Comparison of ENCODE assay signal across 8 mouse cellular contexts in the genomic region with DNA sequence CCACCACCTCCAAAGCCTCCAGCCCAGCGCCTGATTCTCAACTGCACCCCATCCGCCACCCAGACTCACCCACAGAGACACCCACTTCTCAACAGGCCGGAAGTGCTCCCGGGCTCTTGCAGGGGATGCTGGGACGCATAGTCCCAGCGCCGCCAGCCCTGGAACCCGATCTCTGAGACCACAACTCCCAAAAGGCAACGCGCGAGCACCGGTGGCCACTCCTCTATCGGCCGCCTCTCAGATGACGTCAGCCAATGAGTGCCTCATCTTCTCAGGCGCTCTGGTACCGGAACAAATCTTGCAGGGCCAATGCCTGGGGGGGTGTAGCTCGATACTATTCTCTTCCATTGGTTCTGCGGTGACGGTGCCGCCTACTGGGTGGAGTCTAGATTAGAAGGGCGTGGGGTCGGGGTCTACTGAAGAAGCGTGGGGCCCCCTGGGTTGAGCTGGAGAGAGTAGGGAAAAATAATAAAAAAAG. TPM values are rescaled to one million over a fixed set of nuclear protein-coding genes. Genes with fewer than 3 reads are reported as not detected.
DNase-seq lines count a peak whose midpoint lies in the region; ATAC-seq and TF ChIP-seq lines count a peak whose summit lies in the region.

TSS of gene Zscan20 (minus strand) at position 174 of the 478 bp plus-strand sequence.

- peak; percentile 54 for TF ChIP-seq POLR2A in heart, adult 2 months (IDR thresholded peaks at IDR 0.05; ENCODE audit: insufficient read depth, low read depth, low read length)

- DNase-seq in 3T3-L1 (ENCODE audit: low read depth, low spot score) = peak; percentile 99
- DNase-seq in adrenal gland, postnatal 4 days (ENCODE audit: low spot score in 2 of 2) = peak; percentile 65 to 91
- DNase-seq in embryonic facial prominence, embryonic 14.5 days (ENCODE audit: low spot score) = peak; percentile 100
- peak; percentile 91 to 97 for DNase-seq in heart, adult 2 months
- DNase-seq in kidney, adult 8-10 months = peak; percentile 98 to 99
- DNase-seq in spleen, postnatal 10 days (ENCODE audit: low spot score in 2 of 2) = peak; percentile 69 to 93

- no peaks in the 10 kb centered on the region for H3K79me2 ChIP-seq in heart, adult 2 months (replicated peaks; ENCODE audit: control insufficient read depth, insufficient read depth, low read length)

- peak; percentile 35 for TF ChIP-seq CTCF in heart, adult 2 months (IDR thresholded peaks at IDR 0.05)

- WGBS in embryonic facial prominence, embryonic 14.5 days = 0% methylated on average over 21 of the region's 24 CpGs
- WGBS in heart, adult 2 months = 1% methylated on average over 24 of the region's 24 CpGs
- WGBS in limb, embryonic 13.5 days = 0% methylated on average over 24 of the region's 24 CpGs
- under 1% methylated on average over 24 of the region's 24 CpGs for WGBS in midbrain, embryonic 16.5 days

- no peak for TF ChIP-seq EP300 in heart, adult 2 months (IDR thresholded peaks at IDR 0.05; ENCODE audit: insufficient read depth, low read depth, low read length)

- peak; percentile 97 for ATAC-seq in embryonic facial prominence, embryonic 14.5 days (ENCODE audit: low read depth)
- peak; percentile 96 for ATAC-seq in limb, embryonic 13.5 days (ENCODE audit: low FRiP score, low read depth)
- ATAC-seq in midbrain, embryonic 16.5 days = peak; percentile 97

- H3K9ac ChIP-seq in embryonic facial prominence, embryonic 14.5 days (ENCODE audit: low read depth, low read length) = peak within 1 kb of the TSS; percentile 68
- peak within 1 kb of the TSS; percentile 58 for H3K9ac ChIP-seq in heart, adult 2 months (ENCODE audit: low read depth, low read length)
- peak within 1 kb of the TSS; percentile 71 for H3K9ac ChIP-seq in limb, embryonic 13.5 days
- peak within 1 kb of the TSS; percentile 70 for H3K9ac ChIP-seq in midbrain, embryonic 16.5 days (ENCODE audit: low read depth, low read length)

- intact Hi-C loops in heart, adult 2 months (cut with DNase I) = loop anchor here (10.0 kb wide), 1 partner anchor 165 kb away; no protein-coding TSS in a partner anchor

- H3K4me3 ChIP-seq in embryonic facial prominence, embryonic 14.5 days (ENCODE audit: low read depth, low read length) = peak within 1 kb of the TSS; percentile 63
- H3K4me3 ChIP-seq in heart, adult 2 months = peak within 1 kb of the TSS; percentile 59
- peak within 1 kb of the TSS; percentile 61 for H3K4me3 ChIP-seq in limb, embryonic 13.5 days
- H3K4me3 ChIP-seq in midbrain, embryonic 16.5 days (ENCODE audit: low read depth, low read length) = peak within 1 kb of the TSS; percentile 63

- H3K36me3 ChIP-seq in embryonic facial prominence, embryonic 14.5 days (ENCODE audit: control insufficient read depth, insufficient read depth, low read length) = no peaks in the 10 kb centered on the region
- no peaks in the 10 kb centered on the region for H3K36me3 ChIP-seq in heart, adult 2 months (ENCODE audit: control insufficient read depth, insufficient read depth, low read length)
- H3K36me3 ChIP-seq in limb, embryonic 13.5 days = no peaks in the 10 kb centered on the region
- no peaks in the 10 kb centered on the region for H3K36me3 ChIP-seq in midbrain, embryonic 16.5 days (ENCODE audit: control insufficient read depth, insufficient read depth, low read length)

- peak within 1 kb of the TSS; percentile 80 for H3K4me2 ChIP-seq in embryonic facial prominence, embryonic 14.5 days (ENCODE audit: low read depth, low read length)
- peak within 1 kb of the TSS; percentile 73 for H3K4me2 ChIP-seq in limb, embryonic 13.5 days (replicated peaks)
- peak within 1 kb of the TSS; percentile 70 for H3K4me2 ChIP-seq in midbrain, embryonic 16.5 days (ENCODE audit: low read length)

- no peak within 1 kb of the TSS; the same call in 1 of the 2 replicates for H3K27ac ChIP-seq in embryonic facial prominence, embryonic 14.5 days (replicated peaks; ENCODE audit: low read depth, low read length)
- H3K27ac ChIP-seq in heart, adult 2 months = peak within 1 kb of the TSS; percentile 54
- no peak within 1 kb of the TSS for H3K27ac ChIP-seq in limb, embryonic 13.5 days
- H3K27ac ChIP-seq in midbrain, embryonic 16.5 days (ENCODE audit: low read length) = peak within 1 kb of the TSS; percentile 77

- no peaks in the 10 kb centered on the region for H3K9me3 ChIP-seq in embryonic facial prominence, embryonic 14.5 days (ENCODE audit: control insufficient read depth, low read length)
- no peaks in the 10 kb centered on the region for H3K9me3 ChIP-seq in limb, embryonic 13.5 days
- H3K9me3 ChIP-seq in midbrain, embryonic 16.5 days (replicated peaks; ENCODE audit: control insufficient read depth, low read length, poor library complexity, severe bottlenecking) = no peaks in the 10 kb centered on the region

- H3K4me1 ChIP-seq in embryonic facial prominence, embryonic 14.5 days (ENCODE audit: control insufficient read depth, insufficient read depth, low read length) = peaks cover 6% of the 10 kb centered on the region
- H3K4me1 ChIP-seq in heart, adult 2 months (ENCODE audit: control insufficient read depth, insufficient read depth, low read length) = no peaks in the 10 kb centered on the region
- peaks cover 11% of the 10 kb centered on the region for H3K4me1 ChIP-seq in limb, embryonic 13.5 days
- peaks cover 14% of the 10 kb centered on the region for H3K4me1 ChIP-seq in midbrain, embryonic 16.5 days (ENCODE audit: control insufficient read depth, insufficient read depth, low read length)

- no peaks in the 10 kb centered on the region for H3K27me3 ChIP-seq in embryonic facial prominence, embryonic 14.5 days (replicated peaks; ENCODE audit: control insufficient read depth, insufficient read depth, low read length)
- H3K27me3 ChIP-seq in heart, adult 2 months (ENCODE audit: control insufficient read depth, insufficient read depth, low read length) = no peaks in the 10 kb centered on the region
- H3K27me3 ChIP-seq in limb, embryonic 13.5 days = no peaks in the 10 kb centered on the region
- no peaks in the 10 kb centered on the region for H3K27me3 ChIP-seq in midbrain, embryonic 16.5 days (ENCODE audit: control insufficient read depth, insufficient read depth, low read depth, low read length)

RNA-seq across cellular contexts. Expression of gene Zscan20, which starts in this region (rescaled TPM):
- 1 to 10 TPM; 5.9 to 7.6 TPM for total RNA-seq in adrenal gland, postnatal 4 days (2021)
- 2.0 and 2.7 TPM in 2 replicates for polyA plus RNA-seq in embryonic facial prominence, embryonic 14.5 days (2014; fragmentation: Nextera tagmentation; extraction: Ambion mirVana)
- 10 to 100 TPM in 1 of 2 experiments, 1 to 10 TPM in 1; 6.0 to 10.1 TPM for total RNA-seq in heart, adult 2 months (2021)
- 1.8 and 3.3 TPM in 2 replicates for polyA plus RNA-seq in heart, adult 2 months (2012; rRNA removed)
- 5.1 and 5.2 TPM in 2 replicates for polyA plus RNA-seq in limb, embryonic 13.5 days (2015; fragmentation: Nextera tagmentation; extraction: Ambion mirVana)
- 5.3 and 6.9 TPM in 2 replicates for polyA plus RNA-seq in midbrain, embryonic 16.5 days (2015; fragmentation: Nextera tagmentation; extraction: Ambion mirVana)

Comparison
In these comparisons a context has a peak if more than half of its experiments do, and no peak if none do; other contexts are left out.
1. H3K27ac ChIP-seq: peak in heart, adult 2 months (single experiment) and midbrain, embryonic 16.5 days (single experiment); none in embryonic facial prominence, embryonic 14.5 days (single experiment) and limb, embryonic 13.5 days (single experiment).
2. Peak in every context shown above with its lines, with median percentiles within 50 percentile points of each other: DNase-seq, ATAC-seq, H3K4me2 ChIP-seq, H3K4me3 ChIP-seq and H3K9ac ChIP-seq.